Mouse (Mus musculus): Measurements from ENCODE around the gene Sipa1. TPM values are rescaled to one million over a fixed set of nuclear protein-coding genes. Genes with fewer than 3 reads are reported as not detected.

Gene Sipa1
- 37.4 and 39.2 TPM in 2 replicates for polyA plus RNA-seq (2015; fragmentation: Nextera tagmentation; extraction: Ambion mirVana)

DNA sequence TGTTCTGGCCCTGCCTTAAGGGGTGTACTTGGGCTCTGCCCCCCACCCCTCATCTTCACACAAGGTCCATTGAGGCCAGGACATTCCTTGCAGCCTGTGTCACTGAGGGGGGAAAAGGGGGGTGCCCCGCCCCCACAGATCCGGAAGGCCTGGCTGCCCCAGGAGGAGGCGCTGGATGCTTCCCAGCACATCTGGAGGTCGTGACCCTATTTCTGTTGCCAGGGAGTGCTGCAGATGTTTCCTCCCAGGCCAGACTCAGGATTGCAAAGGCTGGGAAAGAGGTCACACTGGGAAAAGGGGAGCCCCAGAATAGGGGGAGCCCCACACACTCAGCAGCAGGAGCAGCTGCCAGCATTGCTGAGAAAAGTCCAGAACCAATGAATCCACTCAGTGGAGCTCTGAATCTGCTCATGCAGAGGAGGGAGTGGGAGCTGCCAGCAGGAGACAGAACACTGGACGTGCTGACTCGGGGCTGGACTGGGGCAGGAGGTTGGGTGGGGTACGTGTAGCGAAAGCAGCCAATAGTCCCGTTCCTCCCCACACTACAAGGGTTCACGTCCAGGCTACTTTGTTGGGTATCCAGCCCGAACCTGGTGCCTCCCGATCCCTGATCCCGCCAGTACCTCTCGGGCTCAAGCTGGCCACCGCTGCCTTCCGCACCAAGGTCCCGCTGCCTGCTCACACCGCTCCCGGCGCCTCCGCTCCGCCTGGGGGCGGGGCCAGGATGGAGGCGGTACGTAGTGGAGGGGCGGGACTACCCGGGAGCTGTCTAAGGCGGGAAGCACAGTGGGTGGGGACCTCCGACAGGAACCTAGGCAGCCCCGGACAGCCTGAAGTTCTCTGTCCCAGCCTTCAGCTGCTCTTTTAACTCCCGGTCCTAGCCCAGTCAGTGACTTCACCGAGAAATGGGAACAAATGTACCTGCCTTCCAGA, at the start of gene Sipa1:
Gene Sipa1, minus strand, starts transcription at position 727 of the 933 bp plus-strand sequence.
- peak; percentile 93 for DNase-seq (ENCODE audit: low spot score)

DNA sequence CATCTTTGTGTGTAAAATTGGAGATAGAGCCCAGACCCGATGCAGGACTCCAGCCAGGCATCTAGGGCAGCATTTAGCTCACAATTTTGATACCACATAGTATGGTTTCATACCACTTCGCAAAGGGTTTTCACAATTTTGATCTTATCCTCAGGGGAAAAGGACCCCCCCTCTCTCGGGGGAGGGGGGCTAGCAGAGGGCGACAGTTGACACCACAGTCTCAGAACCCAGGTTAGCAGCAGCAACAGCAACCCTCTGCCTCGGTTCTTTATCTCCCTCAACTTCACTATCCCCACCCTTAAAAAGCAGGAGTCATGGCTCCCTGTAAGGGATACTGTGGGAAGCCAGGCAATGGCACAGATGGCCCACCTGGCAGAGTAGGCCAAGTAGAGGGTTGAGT, 49.7 kb upstream of the Sipa1 start:
- DNase-seq (ENCODE audit: low spot score), result no peak

DNA sequence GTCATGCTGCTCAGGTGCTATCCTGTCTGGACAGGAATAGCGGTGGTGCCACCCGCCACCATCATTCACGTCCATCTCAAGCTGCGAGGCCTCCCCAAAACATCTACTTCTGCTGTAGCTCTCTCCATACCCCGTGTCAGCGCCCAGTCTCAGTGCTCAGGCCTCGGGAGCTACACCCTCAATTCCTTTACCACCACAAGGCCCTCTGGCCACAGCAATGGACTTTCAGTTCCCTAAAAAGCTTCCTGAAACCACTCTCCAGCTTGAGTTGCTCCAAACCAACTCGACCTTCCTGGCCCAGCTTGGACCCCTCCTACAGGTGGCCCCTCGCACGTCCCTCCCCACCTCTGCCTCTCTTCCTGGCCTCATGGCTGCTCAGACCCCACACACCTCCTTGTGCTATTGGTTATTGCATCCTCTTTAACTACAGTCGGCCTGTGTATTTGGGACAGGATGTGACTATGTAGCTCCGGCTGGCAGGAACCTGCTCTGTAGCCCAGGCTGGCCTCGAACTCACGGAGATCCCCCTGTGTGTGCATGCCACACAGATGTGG, 48.5 kb upstream of the Sipa1 start:
- DNase-seq (ENCODE audit: low spot score), result no peak

DNA sequence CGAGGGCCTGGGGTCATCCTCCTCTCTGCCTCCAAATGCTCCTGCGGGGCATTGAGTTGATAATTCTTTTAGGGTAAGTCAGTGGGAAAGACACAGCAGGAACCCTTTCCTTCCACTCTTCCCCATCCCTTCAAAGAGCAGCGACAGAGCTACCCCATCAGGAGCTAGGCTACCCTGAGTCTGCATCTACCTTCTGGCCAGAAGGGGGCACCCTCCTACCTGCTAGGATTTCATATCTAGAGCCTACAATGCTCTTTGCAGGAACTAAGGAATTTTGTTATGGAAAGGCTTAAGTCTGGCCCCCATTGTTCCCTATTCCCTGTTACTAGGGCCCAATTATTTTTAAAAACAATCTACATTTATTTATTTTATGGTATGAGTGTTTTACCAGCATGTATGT, 47.7 kb upstream of the Sipa1 start:
- DNase-seq (ENCODE audit: low spot score), result peak; percentile 59

DNA sequence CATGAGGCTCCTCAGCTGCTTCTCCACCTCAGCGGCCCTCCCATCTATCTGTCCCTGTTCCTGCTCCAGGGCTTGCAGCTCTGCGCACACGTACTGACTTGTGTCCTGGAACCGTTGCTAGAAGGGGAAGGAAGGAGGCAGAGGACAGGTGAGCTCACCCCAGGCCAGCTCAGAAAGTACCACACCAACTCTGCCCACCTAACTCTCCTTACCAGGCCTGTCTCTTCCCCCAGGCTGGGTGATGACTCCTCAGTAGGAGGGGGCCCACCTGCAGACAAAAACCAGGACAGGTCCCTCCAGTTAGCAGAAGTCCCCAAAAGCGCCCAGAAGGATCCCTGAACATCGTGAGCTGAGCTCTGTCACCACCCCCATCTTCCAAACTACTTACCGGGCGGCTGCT, 47.1 kb upstream of the Sipa1 start:
- no peak for DNase-seq (ENCODE audit: low spot score)

DNA sequence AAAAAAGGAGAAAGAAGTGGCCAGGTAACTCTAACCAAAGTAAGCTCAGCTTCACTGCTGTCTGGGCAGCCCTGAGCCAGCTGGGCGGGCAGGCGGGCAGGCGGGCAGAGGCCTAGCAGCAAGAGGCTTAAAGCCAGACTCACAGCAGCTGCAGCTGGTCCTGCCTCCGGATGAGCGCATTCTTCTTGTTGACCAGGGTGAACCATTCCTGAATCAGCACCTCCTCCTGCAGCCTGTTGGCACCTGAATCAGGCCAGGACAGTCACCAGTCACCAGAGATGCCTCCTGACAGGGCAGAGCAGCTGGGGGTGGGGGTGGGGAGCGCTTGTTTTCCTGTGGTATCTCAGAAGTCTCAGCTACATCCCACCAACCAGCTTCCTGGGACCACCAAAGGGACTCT, 46.6 kb upstream of the Sipa1 start:
- DNase-seq (ENCODE audit: low spot score), result no peak

- DNase-seq (ENCODE audit: low spot score), result peak; percentile 74
These were observed 41.5 kb upstream of the Sipa1 start for GRCm38 (mm10) chr19:5704801-5705571.

DNA sequence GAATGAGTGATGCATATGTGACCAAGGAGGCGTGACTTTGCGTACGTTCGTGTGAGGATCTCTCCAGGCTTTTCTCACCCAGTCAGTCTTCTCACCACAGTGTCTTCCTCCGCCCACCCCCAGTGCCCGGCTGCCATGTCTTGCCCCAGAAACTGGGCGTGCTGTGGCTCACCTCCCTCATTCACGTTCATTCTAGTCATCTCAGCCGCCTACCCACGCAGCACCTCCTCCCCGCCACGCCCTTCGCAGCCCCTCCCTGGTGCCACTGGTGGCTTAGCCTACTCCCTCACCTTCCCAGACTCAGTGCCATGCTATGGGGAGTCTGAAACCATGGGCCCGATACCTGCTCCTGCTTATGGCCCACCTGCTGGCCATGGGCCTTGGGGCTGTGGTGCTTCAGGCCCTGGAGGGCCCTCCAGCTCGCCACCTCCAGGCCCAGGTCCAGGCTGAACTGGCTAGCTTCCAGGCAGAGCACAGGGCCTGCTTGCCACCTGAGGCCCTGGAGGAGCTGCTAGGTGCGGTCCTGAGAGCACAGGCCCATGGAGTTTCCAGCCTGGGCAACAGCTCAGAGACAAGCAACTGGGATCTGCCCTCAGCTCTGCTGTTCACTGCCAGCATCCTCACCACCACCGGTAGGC, 40.8 kb upstream of the Sipa1 start, which contains the start of gene Kcnk7:
Gene Kcnk7, plus strand, starts transcription at position 205 of the 638 bp plus-strand sequence.
- no peak for DNase-seq (ENCODE audit: low spot score)

GRCm38 (mm10) chr19:5695849-5696462, 32.4 kb upstream of the Sipa1 start:
- no peak for DNase-seq (ENCODE audit: low spot score)

DNA sequence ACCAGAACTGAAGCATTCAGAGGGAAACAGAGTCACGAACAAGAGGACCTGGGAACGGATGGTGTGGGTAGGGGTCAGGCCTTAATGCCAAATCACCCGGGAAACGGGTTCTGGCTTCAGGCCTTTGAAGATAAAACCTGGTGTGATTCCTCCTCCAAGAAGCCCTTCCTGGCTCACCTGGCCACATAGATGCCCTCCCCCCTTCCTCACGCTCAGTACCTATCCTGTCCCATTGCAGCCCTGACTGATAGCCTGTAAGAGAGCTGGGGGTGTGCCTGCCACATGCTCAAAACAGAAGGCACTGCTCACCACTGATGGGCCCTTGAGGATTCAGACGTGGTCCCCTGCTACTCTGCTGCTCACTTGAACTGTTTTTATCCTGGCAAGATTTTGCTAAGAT, 30.3 kb upstream of the Sipa1 start:
- DNase-seq (ENCODE audit: low spot score), result no peak

DNA sequence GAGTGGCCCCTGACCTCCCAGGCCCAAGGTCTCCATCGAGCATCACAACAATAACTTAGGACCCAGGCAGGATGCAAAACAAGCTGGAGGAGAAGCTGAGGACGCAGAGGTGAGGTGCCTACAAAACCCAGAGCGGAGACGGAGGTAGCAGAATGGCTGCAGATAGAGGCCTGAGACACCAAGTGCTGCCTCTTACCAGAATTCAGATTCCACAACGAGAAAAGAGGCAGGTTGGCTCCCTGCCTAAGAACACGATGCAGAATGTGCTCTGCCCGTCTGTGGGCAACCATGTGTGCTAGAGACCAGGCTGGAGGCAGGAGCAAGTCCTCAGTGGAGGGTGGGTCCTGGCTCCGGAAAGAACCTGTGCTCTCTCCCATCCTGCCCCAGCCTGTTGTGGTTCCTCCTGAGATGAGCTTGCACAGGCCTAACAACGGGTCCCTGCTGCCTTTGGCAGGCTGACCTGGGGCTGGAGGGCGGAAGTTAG, 29.4 kb upstream of the Sipa1 start:
- no peak for DNase-seq (ENCODE audit: low spot score)

DNA sequence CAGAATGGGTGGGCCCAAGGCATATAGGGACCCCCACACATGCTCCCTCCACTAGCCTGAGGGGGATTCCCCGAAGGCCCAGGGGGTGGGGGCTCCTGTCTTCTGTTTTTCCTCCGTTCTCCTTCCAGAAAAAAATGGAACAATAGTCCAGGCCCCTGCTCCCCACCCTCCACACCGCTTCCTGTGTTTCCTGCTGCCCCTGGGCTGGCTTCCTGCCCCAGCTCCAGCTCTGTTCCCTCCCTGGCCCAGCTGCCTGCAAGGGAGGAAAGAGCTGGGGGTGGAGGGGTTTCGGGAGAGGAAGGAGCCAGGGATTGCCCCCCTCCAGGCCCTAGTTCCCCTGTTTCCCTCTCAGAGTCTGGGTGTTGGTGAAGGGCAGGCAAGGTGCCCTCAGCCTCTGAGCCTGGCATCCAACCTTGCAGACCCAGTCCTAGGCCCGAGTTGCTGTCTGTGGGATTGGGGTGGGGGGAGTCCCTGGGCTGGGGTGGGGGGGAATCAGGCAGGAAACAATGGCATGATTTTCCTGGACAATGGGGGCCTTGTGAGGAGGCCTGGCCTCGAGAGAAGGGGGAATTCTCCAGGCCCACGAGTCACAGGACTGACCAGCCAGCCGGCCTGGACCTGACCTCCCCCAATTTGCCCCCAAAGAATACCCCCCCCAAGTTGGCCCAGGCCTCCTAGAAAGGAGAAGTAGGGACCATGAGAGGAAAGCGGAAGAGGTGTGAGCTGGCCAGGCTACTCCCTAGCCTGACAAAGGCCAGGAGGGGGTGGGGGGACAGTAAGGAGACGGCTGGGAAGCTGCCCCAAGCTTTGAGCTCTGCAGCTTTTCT, 28.8 kb upstream of the Sipa1 start:
- DNase-seq (ENCODE audit: low spot score), result no peak

- DNase-seq (ENCODE audit: low spot score), result no peak
These were observed 28.1 kb upstream of the Sipa1 start for GRCm38 (mm10) chr19:5691601-5692000.

DNA sequence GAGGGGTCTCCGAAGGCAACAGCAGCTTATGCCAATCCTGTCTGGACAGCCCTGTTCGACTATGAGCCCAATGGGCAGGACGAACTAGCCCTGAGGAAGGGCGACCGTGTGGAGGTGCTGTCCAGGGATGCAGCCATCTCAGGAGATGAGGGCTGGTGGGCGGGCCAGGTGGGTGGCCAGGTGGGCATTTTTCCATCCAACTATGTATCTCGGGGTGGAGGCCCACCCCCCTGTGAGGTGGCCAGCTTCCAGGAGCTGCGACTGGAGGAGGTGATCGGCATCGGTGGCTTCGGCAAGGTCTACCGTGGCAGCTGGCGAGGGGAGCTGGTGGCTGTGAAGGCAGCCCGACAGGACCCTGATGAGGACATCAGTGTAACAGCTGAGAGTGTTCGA, 26.8 kb upstream of the Sipa1 start:
- DNase-seq (ENCODE audit: low spot score), result no peak

- peak; percentile 91 for DNase-seq (ENCODE audit: low spot score)
These were observed 26.2 kb upstream of the Sipa1 start for GRCm38 (mm10) chr19:5689565-5690342.

DNA sequence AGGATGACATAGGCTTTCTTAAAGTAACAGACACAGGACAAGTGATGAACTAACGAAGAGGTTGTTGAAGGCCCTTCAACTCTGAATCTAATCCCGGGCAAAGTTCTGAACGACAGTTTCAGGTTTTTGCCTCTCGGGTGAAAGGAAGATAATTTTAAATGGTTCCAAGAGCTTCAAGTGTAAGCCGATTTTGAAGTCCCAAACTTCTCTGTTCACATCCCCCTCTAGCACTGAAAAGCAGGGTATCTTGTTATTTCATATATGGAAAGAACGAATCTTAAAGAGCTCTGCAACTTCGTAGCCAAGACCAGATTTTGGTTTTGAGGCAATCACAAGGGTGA, 25.6 kb upstream of the Sipa1 start:
- no peak for DNase-seq (ENCODE audit: low spot score)

- peak; percentile 99 for DNase-seq (ENCODE audit: low spot score)
These were observed 24.9 kb upstream of the Sipa1 start, which contains the start of the genes Map3k11 and Pcnx3 for GRCm38 (mm10) chr19:5688200-5689087. Map3k11 (plus strand) TSS chr19:5688742. Pcnx3 (minus strand) TSS chr19:5688908.

DNA sequence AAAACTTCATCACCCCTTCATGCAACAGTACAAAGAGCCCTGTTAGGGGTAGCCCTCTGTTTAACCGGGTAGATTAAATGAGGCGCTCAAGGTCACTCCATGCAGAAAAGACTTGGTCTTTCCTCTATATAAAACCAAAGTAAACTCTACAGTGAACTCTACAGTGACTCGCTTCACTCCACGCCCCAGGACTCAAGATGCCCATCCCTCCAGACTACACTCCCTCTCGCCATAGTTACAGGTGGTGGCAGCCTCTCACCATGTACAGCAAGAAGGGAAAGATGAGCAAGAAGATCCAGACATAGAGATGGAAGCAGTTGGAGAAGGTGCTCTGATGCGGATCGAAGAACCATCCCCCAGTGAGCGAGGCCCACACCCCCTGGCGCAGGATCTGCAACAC, 24.2 kb upstream of the Sipa1 start:
- no peak for DNase-seq (ENCODE audit: low spot score)
